Comparison of ENCODE assay signal across 25 mouse cellular contexts in the genomic region with DNA sequence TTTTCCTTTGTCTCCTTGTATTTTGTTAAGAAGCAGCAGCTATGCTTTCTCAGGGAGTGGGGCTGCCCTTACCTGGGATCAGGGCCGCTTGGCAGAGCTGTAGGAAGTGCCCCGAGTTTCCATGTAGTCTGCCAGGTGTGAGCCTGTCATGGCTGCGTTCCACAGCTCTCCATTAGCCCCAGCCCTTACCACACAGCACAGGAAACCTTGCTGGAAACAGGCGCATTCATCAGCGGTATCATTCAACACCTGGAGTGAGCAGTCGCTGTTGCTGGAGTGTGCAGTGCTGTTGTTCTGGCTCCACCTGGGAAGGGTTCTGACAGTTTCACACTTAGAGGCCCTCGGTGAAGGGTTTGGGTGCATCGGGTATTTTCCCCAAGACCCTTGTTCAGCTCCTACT.
DNase-seq lines count a peak whose midpoint lies in the region; ATAC-seq lines count a peak whose summit lies in the region.
"Had no signal": no experiment of that assay in that cellular context is flagged by ENCODE, and none has a peak within 500 bp of the region (broad histone marks: within the 10 kb centered on the region; RNA-seq: fewer than 3 reads in every experiment).

No protein-coding gene starts in this region.

- no peaks in the 10 kb centered on the region for H3K9me3 ChIP-seq in heart, embryonic 10.5 days
- H3K9me3 ChIP-seq in limb, embryonic 10.5 days (replicated peaks): no peaks in the 10 kb centered on the region
- no peaks in the 10 kb centered on the region for H3K9me3 ChIP-seq in limb, embryonic 13.5 days
- no peaks in the 10 kb centered on the region for H3K9me3 ChIP-seq in midbrain, embryonic 16.5 days (replicated peaks; ENCODE audit: control insufficient read depth, low read length, poor library complexity, severe bottlenecking)
- H3K9me3 ChIP-seq: embryonic facial prominence, embryonic 12.5 days; embryonic facial prominence, embryonic 15.5 days; hindbrain, embryonic 13.5 days had no signal

- H3K4me2 ChIP-seq in limb, embryonic 13.5 days (replicated peaks): peak overlapping the region; percentile 38
- no peak overlapping the region for H3K4me2 ChIP-seq in midbrain, embryonic 16.5 days (ENCODE audit: low read length)
- H3K4me2 ChIP-seq: embryonic facial prominence, embryonic 12.5 days; embryonic facial prominence, embryonic 15.5 days; heart, embryonic 11.5 days; hindbrain, embryonic 13.5 days had no signal

- no peaks in the 10 kb centered on the region for H3K4me1 ChIP-seq in heart, embryonic 10.5 days
- peaks cover 23% of the 10 kb centered on the region for H3K4me1 ChIP-seq in limb, embryonic 10.5 days
- H3K4me1 ChIP-seq in limb, embryonic 13.5 days: peaks cover 34% of the 10 kb centered on the region
- H3K4me1 ChIP-seq in midbrain, embryonic 16.5 days (ENCODE audit: control insufficient read depth, insufficient read depth, low read length): peaks cover 8% of the 10 kb centered on the region
- H3K4me1 ChIP-seq: embryonic facial prominence, embryonic 12.5 days; embryonic facial prominence, embryonic 15.5 days had no signal

- H3K9ac ChIP-seq in limb, embryonic 13.5 days: 0 out of 2 replicates have a peak overlapping the region, but pooled peaks have one; percentile 25
- H3K9ac ChIP-seq in midbrain, embryonic 16.5 days (ENCODE audit: low read depth, low read length): no peak overlapping the region
- H3K9ac ChIP-seq: embryonic facial prominence, embryonic 12.5 days; embryonic facial prominence, embryonic 15.5 days; forebrain, postnatal 0 days; hindbrain, embryonic 13.5 days had no signal

- H3K4me3 ChIP-seq in heart, embryonic 10.5 days: no peak overlapping the region
- no peak overlapping the region for H3K4me3 ChIP-seq in limb, embryonic 10.5 days
- no peak overlapping the region for H3K4me3 ChIP-seq in limb, embryonic 13.5 days
- H3K4me3 ChIP-seq in midbrain, embryonic 16.5 days (ENCODE audit: low read depth, low read length): no peak overlapping the region
- H3K4me3 ChIP-seq: embryonic facial prominence, embryonic 12.5 days; embryonic facial prominence, embryonic 15.5 days; hindbrain, embryonic 13.5 days had no signal

- DNase-seq in heart, embryonic 10.5 days (ENCODE audit: low spot score): peak; percentile 66
- no peak for DNase-seq in heart, adult 9 months (ENCODE audit: low spot score in 2 of 2)
- no peak for DNase-seq in limb, embryonic 10.5 days (ENCODE audit: low spot score)
- DNase-seq in urinary bladder, adult 18-20 months (ENCODE audit: low spot score in 2 of 2): no peak
- DNase-seq in layer of hippocampus, postnatal 10 days (ENCODE audit: low spot score in 2 of 2): no peak
- DNase-seq: adrenal gland, postnatal 10 days; adrenal gland, postnatal 36 days; cerebellum, adult 11 months; cerebellum, adult 2 months; cerebellum, adult 9-11 months; cerebellum, postnatal 25 days; forebrain, postnatal 0 days; gastrocnemius, postnatal 25 days; heart, adult 18-20 months had no signal

- H3K27me3 ChIP-seq in heart, embryonic 10.5 days (ENCODE audit: insufficient read depth, poor library complexity, severe bottlenecking): no peaks in the 10 kb centered on the region
- H3K27me3 ChIP-seq in limb, embryonic 10.5 days (ENCODE audit: low read depth, poor library complexity, severe bottlenecking): no peaks in the 10 kb centered on the region
- H3K27me3 ChIP-seq in limb, embryonic 13.5 days: no peaks in the 10 kb centered on the region
- H3K27me3 ChIP-seq in midbrain, embryonic 16.5 days (ENCODE audit: control insufficient read depth, insufficient read depth, low read depth, low read length): no peaks in the 10 kb centered on the region
- H3K27me3 ChIP-seq: CH12.LX; embryonic facial prominence, embryonic 12.5 days; hindbrain, embryonic 13.5 days; Patski had no signal

- no peak overlapping the region for H3K27ac ChIP-seq in heart, embryonic 10.5 days
- H3K27ac ChIP-seq in limb, embryonic 10.5 days: peak overlapping the region; percentile 43; the same call in 1 of the 2 replicates
- H3K27ac ChIP-seq in limb, embryonic 13.5 days: peak overlapping the region; percentile 67
- no peak overlapping the region for H3K27ac ChIP-seq in midbrain, embryonic 16.5 days (ENCODE audit: low read length)
- H3K27ac ChIP-seq: embryonic facial prominence, embryonic 12.5 days; embryonic facial prominence, embryonic 15.5 days; hindbrain, embryonic 13.5 days; hindbrain, postnatal 0 days had no signal

- WGBS in heart, embryonic 10.5 days: 65% methylated on average over 8 of the region's 8 CpGs
- WGBS in limb, embryonic 10.5 days: 81% methylated on average over 8 of the region's 8 CpGs
- 39% methylated on average over 8 of the region's 8 CpGs for WGBS in limb, embryonic 13.5 days
- 84% methylated on average over 8 of the region's 8 CpGs for WGBS in midbrain, embryonic 16.5 days

- ATAC-seq in limb, embryonic 13.5 days (ENCODE audit: low FRiP score, low read depth): peak; percentile 82
- no peak for ATAC-seq in midbrain, embryonic 16.5 days
- ATAC-seq: forebrain, embryonic 14.5 days; forebrain, postnatal 0 days; Patski had no signal

- no peaks in the 10 kb centered on the region for H3K36me3 ChIP-seq in heart, embryonic 10.5 days
- H3K36me3 ChIP-seq in limb, embryonic 10.5 days: no peaks in the 10 kb centered on the region
- H3K36me3 ChIP-seq in limb, embryonic 13.5 days: no peaks in the 10 kb centered on the region
- H3K36me3 ChIP-seq in midbrain, embryonic 16.5 days (ENCODE audit: control insufficient read depth, insufficient read depth, low read length): no peaks in the 10 kb centered on the region
- H3K36me3 ChIP-seq: embryonic facial prominence, embryonic 12.5 days; embryonic facial prominence, embryonic 15.5 days; G1E; hindbrain, embryonic 13.5 days had no signal

Comparison
In these comparisons a context has a peak if more than half of its experiments do, and no peak if none do; other contexts are left out.
1. H3K27ac ChIP-seq: peak in limb, embryonic 10.5 days (single experiment) and limb, embryonic 13.5 days (single experiment); none in heart, embryonic 10.5 days (single experiment) and midbrain, embryonic 16.5 days (single experiment).